Mouse (Mus musculus): Measurements from ENCODE around the gene Gm11444.

- TF ChIP-seq CTCF (IDR thresholded peaks at IDR 0.05; ENCODE audit: insufficient read depth, low read length) (no peak), POLR2A (IDR thresholded peaks at IDR 0.05; ENCODE audit: borderline replicate concordance, extremely low read depth, low read depth, low read length) (no peak)
Observed at GRCm38 (mm10) chr11:85887801-85888450, 37.8 kb upstream of the Gm11444 start.

Data from lung, adult 2 months (tissue).